Mouse (Mus musculus) Muller cell, postnatal 12 days (primary cell): Measurements from ENCODE around the gene Ankrd1.

Experiments
- DNase-seq: peaks from one replicate; pipeline ENCODE4 v3.0.0-alpha.2; 2015; ENCODE audit errors: inconsistent ontology term

Gene Ankrd1

GRCm38 (mm10) chr19:36119783-36120471, at the start of gene Ankrd1:
Gene Ankrd1, minus strand, starts transcription at chr19:36120099.
- DNase-seq: peak; percentile 92

DNA sequence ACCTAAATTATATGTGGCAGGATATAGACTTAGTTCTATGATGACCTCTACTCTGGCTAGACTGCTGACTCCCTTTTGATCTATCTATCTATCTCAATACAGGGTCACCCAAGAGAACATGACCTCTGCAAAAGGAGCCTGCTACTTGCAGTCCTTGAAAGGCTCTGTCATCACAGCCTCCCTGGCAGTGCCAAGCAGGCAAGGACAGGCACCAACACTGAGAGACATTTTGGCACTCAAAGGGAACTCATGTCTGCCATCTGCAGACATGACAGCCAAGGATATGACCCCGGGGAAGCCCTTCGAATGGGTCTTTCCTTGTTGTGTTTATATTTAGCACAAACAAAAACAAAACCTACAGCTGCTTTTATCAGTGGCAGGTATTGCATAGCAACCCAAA, 49.2 kb upstream of the Ankrd1 start:
- no peak for DNase-seq

DNA sequence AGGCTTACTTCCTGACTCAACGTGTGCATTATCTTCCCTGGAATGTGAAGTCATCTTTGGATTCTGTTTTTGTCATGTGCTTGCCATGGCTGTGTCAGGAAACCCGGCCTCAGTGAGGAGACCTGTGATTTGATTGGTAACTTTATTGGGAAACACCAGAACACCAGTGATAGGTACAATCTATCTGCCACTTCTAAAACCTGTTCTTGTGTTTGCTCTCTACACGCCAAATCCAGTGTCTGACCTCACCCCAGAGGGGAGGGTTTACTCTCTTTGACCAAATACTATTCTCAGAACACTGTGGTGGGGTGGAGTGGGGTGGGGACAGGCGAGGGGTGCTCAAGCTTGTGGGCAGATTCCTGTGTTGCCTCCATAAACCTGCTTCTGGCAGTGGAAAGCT, 48.2 kb upstream of the Ankrd1 start:
- no peak for DNase-seq

- DNase-seq: no peak
Measured at GRCm38 (mm10) chr19:36167291-36167896, 47.5 kb upstream of the Ankrd1 start.

DNA sequence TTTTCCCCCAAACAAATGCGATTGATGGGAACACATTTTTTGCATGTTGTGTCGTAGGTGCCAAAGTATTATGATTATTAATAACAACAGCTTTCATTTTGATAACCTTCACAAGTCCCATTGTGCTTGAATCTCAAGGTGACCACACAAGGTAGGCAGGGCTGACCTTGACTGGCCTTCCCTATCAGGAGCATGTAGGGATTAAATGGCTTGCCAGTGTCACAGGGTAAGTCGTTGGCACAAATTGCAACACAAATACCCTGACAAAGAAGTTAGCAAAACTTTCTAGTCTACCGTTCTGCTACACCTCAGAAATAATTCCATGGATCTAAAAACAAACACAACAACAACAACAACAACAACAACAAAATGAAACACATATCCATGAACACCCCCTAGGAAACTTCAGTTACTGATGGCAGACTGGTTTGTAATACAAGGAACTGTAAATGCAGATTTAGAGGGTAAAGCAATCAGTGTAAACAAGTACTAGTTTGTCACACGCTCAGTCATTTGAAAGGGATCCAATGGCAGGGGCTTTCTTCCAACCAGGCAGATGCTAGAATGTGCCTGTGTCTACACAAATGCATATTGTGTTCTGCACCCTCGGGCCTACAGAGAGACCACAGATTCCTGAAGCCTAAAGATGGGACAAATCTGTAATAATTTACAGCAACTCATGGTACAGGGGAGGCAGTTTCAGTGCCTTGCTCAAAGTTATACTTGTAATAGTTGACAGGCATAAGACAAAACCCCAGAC, 46.7 kb upstream of the Ankrd1 start:
- DNase-seq: no peak

DNA sequence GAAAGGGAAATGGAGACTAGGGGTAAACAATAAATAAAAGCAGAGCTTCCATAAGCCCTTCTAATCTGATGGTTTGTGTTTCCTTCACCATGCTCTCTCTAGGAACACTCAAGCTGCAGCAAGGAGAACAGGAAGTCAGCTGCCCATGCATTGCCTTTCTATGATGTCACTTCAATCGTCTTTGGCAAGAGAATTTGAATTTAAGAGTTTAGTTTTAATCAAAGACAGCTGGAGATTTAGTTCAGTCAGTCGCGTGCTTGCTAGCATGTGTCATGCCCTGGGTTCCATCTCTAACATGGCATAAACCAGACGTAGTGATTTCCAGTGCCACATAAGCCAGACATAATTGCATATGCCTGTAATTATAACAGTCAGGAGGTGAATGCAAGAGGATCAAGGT, 45.5 kb upstream of the Ankrd1 start:
- no peak for DNase-seq

DNA sequence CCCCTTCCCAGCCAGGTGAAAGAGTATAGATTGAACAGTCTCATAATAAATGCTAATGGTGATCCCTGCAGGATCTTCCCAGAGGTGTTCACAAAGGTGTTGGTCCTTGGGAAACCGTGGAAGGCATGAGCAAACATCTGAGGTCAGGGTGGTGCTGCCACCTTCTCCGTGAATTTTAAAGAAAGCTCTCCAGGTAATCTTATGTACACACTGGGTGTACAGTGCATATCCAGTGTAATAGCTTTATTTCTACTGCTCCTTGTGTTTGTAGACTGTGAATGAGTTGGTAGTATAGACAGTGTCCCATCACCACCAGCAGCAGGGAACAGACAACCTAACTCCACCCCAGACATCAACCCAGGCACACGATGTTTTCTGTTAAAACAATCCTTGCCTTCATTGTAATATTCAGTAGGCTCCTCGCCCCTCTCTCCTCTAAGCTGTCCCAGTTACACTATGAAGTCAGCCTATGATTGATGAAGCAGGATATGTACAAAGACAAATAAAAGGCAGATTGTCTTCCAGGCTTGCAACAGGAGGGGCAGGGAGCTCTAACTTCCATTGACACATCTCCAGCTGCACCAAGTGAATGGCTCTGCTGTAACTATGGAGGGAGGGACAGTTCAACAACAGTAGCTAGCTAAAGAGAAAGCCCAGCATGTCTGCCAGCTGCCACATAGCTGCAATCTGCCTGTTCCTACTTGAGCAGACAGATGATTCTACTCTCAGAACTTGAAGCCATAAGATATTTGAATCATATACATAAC, 30.5 kb upstream of the Ankrd1 start:
- peak; percentile 38 for DNase-seq

- DNase-seq: no peak
Measured at GRCm38 (mm10) chr19:36148578-36148977, 28.7 kb upstream of the Ankrd1 start.

DNA sequence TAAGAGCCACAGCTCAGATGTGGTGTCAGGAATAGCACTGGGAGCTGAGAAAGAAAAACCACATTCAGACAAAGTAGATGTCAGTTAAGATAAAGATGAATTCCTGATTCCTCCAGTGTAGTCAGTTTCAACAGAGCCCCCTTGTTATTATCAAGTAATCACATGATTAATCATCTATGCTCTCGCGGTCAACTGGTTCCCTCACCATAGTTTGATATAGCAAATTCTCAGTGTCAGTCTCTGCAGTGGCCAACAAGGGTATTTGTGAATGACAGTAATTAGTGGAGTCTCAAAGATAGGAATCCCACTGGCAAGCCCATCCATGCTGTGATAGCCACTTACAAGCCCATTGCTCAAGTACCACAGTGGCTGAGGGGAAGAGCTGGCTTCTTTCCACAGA, 23.7 kb upstream of the Ankrd1 start:
- peak; percentile 94 for DNase-seq

- peak; percentile 77 for DNase-seq
Measured at GRCm38 (mm10) chr19:36133731-36134130, 13.8 kb upstream of the Ankrd1 start.

DNA sequence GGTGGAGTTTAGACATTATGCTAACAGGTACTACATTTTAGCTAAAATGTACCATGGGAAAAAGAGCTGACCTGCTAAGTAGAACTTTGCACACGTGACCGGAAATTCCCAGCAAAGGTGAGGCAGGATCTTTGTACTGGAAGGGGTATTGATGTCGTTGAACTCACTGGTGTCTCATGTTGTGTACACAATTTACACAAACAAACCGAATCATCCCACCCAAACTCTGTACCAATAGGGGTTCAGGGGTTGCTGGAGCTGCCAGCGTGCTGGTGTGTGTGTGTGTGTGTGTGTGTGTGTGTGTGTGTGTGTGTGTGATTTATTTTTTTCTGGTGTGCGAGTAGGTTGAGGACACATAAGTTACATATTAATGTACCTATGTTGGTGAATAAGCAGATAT, 13.2 kb upstream of the Ankrd1 start:
- no peak for DNase-seq

DNA sequence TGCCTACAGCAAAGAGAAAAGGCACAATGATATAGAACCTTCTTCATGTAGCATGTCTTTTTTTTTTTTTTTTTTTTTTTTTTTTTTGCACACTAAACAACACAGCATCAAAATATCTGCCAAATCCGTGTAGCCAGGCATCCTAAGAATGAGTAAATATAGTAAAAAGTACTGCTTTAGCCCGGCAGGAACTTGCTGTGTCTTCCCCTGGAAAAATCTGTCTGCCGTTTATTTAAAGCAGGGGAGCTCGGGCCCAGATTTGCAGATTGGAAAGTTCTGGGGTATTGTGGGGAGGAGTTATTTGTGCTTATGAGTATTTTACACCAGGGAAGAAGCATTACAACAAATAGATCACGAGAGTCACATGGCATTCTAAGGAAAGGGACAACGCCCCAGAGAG, 12.1 kb upstream of the Ankrd1 start:
- DNase-seq: no peak

GRCm38 (mm10) chr19:36130181-36130580, 10.3 kb upstream of the Ankrd1 start:
- DNase-seq: no peak

- DNase-seq: no peak
Measured at GRCm38 (mm10) chr19:36129643-36130042, 9.7 kb upstream of the Ankrd1 start.

- DNase-seq: peak; percentile 76
Measured at GRCm38 (mm10) chr19:36129213-36129612, 9.3 kb upstream of the Ankrd1 start.

DNA sequence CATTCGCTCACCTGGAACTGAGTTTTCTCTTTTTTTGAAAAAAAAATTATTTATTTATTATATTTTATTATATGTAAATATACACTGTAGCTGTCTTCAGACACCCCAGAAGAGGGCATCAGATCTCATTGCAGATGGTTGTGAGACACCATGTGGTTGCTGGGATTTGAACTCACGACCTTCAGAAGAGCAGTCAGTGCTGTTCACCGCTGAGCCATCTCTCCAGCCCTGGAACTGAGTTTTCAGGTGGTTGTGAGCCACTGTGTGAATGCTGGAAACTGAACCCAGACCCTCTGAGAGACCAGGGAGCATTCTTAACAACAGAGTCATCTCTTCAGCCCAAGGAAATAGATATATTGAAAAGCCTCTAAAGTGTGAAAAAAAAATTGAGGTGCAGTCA, 8.5 kb upstream of the Ankrd1 start:
- DNase-seq: no peak

DNA sequence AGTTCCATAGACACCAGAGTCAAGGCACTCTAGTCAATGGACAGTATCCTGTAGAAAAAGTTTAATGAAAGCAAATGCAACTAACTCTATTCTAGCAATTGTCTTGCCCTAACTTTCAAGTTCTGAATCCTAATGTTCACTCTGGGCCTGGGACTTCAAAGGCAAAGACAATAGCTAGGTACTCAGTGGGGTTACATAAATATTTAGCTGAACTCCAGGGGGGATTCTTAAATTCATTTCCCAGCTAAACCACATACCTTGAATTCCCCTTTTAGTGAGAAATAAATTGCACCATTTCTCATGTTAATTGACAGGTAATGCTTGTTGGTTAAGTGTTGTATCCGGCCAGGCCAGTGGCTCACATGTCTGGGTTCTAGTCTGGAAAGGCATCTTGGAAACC, 4.3 kb upstream of the Ankrd1 start:
- no peak for DNase-seq

DNA sequence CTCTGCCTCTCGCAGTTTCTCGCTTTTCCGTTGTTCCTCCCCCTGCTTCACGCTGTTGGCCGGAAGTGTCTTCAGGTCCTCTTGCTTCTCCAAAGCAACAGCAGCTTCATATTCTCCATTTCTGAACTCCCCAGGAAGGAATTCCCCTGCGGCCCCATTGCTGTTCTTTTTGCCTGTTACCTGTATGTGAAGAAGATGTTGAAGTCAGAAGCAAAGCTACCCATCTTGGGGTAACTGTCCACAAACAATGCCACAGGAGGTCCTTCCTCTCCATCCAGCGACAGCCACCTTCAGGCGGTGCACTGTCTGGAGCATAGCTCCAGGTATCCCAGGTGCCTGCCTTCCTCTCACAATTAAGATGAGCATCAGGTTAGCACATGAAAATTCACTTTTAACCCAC, 680 bp downstream of the Ankrd1 start:
- no peak for DNase-seq

GRCm38 (mm10) chr19:36116185-36116584, 3.7 kb downstream of the Ankrd1 start:
- no peak for DNase-seq

GRCm38 (mm10) chr19:36112007-36112406, 7.9 kb downstream of the Ankrd1 start:
- DNase-seq: no peak

GRCm38 (mm10) chr19:36111054-36111895, 8.6 kb downstream of the Ankrd1 start:
- DNase-seq: peak; percentile 51
